Mouse (Mus musculus) T-helper 2 cell (primary cell): Measurements from ENCODE around the gene Igsf3.

Source experiments
- in situ Hi-C: fragments of 300-600 bp; cut with MboI, MseI; formaldehyde crosslinking; loops from one replicate; pipeline ENCODE4 v1.15.1; 2025; ENCODE audit warnings: high pct_unique_total_duplicates

The Igsf3 gene

DNA sequence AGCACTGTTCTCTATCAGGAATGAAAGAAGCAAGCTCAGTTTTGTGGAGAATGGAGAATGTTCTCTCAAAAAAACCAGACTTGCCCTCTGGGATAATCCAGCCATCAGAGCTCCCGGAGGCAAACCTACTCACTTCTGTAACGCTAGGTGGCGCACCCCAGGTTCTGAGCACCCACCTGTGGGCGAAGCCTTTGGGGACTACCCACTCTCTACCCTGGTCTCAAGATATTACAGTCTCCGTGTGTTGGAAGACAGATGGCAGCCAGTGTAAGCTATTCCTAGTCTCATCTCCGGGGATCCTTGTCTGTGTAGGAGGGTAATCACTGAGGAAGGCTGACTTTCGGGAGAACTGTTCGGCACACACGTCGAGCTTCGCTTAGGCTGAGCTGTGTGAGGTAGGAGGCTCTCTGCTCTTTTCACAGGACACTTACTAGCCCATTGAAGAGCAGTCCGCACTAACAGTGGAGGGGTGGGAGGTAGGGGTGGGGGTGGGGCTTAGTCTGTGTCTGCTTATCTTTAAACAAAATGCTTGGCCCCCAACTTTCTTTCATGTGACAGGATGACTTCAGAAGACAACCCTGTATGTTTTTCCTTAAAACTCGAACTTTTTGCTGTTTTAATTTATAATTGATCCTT is 4.4 kb upstream of the Igsf3 start:
- in situ Hi-C loops: no loop called here

DNA sequence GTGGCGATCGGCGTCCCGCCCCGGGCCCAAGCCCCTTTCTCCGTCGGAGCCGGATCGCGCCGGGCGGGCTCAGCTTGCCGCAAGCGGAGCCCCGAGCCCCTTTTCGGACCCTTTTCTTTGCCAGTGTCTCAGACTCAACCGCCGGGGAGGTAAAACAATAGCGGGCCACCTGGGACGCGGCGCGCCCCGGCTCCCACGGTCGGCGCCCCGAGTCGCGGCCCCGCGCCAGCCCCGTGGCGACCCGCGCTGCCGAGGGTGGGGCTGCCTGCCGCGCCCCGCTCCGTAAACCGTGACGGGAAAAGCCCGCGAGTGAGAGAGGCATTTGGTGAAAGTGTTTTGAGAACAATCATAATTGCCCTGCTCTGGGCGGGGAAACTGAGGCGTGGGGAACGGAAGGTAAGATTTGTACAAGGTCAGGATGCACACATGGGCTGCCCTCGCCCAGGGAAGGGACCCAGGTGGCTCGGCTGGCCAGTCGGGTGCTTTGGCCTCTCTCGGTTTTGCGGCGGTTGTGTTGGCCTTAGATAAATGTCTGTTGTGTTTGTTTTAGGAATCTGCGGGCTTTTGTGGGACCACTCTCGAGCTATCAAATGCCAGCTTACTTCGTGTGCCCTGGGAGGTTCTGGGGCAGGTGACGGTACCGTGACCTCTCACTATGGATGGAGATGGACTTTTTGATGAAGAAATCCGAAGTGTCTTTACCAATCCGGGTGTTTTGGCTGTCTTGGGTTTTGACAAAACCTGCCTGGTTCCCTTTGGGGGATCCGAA is 557 bp downstream of the Igsf3 start:
- in situ Hi-C loops: no loop called here

DNA sequence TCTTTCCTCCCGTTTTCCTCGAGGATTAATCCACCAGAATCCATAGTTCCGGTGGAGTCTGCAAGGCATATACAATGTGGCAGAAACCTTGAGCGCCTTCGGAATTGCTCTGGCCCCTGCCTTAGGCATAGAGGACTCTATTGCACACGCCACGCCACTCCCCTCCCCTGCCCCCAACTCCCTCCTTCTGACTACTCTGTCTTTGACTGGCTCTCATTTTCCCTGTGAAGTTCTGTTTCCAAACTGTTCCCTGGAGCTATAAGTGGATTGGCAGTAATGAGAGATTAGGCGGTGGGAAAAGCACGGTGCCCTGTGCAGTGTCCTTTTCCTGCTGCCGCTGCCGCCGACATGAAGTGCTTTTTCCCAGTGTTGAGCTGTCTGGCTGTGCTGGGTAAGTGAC is 1.2 kb downstream of the Igsf3 start:
- in situ Hi-C loops: no loop called here

DNA sequence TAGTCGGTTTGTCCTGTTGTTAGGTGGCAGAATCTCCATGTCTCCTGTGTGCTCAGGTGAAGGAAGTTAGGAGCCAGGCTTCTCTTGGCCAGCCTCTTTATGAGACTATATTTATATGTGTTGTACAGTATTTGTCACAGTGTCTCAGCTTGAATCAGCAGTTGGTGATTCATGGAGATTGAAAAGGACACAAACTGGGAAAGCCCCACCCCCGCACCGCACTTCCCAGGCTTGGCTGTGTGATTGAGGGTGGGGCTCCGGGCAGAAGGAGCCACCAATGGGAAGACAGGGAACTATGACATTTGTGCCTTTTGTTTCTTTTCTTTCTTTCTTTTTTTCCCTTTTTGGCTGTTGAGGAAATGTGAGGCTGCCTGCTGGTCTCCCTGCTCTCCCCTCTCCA is 2.9 kb downstream of the Igsf3 start:
- in situ Hi-C loops: no loop called here

DNA sequence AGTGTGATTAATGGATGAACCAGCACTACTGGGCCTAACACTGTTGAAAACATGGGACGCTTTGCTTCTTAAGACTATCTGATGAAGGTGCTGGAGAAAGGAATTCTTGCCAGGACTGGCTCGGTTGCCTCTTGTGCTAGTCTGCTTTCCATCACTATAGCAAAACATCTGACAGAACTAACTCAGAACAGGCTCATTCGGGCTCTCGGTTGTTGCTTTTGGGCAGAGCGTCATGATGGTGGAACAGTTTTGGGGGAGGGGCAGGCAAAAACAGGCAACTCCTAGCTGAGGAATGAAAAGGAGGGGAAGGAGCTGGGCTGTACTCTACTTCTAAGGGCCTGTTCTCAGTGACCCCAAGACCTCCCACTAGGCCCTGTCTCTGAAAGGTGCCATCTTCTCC is 4.8 kb downstream of the Igsf3 start:
- in situ Hi-C loops: no loop called here

DNA sequence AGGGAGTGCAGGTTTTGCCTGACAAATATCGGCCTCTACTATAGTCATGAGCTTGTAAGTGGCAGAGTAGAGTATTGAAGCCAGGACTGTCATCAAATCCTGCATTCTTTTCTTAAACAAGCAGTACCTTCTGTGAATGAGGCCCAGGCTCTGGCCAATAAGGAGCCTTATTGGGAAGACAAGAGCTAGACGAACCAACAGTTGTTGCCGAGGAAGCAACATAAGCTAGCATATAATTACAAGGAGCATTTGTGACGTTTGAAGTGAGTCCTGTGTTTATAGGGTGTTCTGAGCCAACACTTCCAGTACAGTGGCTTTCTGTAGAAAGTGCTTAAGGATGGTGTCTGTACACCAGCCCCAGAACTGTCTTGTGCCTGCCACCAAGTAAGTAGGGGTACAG is 5.9 kb downstream of the Igsf3 start:
- in situ Hi-C loops: no loop called here

DNA sequence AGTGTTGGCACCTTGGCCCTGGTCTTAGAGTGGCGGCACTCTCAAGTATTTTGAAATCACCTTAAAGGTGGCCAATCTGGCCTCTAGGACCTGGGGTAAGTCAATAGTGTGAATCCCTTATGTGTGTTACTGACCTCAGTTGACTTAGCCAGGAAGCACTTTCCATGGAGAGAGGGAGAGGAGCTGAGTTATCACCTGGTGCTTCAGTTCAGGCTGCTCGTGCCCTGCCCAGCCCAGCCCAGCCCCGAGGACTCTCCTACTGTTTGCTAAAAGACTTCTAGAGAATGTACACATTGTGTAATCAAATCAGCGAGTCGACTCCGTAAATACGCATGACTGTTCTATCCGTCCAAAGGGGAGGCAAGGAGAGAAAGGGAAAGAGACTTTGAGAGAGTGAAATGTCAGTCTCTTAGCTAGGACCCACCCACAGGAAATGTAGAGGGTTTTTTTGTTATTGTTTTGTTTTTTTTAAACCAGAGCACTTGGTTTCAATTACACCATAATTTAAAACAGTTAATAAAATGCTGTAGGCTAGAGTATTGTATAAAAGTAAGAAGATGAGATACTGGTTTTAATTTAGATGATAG is 9.6 kb downstream of the Igsf3 start:
- in situ Hi-C loops: no loop called here

DNA sequence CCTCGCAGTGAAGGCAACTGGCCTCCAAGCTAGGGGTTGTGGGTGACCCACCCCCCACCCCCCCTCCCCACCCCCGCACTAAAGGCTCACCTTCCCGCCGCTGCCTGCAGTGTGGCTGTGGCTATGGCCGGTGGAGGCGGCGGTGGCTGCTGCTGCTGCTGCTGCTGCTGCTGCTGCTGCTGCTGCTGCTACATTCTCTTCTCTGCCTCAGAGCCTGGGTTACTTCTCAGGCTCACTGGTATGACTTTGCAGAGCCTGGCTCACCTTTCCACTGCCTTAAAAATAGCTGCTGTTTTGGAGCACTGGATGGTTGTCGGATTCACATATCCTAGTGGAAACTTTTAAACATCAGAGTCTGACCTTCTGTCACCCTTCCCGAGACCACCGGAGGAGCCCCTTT is 11.0 kb downstream of the Igsf3 start:
- in situ Hi-C loops: no loop called here

DNA sequence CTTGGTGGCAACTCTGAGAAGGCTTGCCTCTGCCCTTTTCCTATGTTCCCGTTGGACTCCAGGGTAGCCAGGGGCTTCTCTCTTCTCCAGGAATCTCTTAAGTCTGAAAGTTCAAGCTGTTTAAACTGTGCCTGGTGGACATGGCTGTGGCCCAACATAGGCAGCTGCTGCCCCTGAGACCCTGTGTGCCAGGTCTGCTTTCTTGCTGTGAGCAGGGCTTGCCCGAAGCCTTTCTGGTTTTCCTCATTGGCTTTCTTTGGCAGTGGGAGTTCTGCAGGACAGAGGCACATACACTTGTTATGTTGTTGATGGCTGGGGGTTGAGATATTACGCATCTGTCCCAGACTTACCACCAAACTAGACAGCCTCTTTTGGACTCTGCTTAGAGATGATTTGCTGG is 12.7 kb downstream of the Igsf3 start:
- in situ Hi-C loops: no loop called here

DNA sequence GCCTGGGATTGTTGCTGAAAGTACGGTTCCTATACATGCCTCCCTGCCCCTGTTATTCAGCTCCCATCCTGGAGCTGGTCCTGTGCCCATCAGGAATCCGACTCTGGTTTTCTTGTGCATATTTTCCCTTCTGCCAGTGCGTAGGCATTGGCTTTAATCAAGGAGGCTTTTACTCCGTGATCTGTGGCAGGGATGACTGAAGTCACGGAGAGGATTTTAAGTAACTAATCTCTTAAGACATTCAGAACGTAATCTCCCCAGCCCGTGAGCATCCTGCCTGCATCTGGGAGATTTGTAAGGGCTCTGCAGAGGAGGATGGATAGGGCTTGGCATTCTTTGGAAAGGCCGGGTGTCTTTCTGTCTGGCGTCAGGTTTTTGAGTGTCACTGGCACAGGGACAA is 13.6 kb downstream of the Igsf3 start:
- in situ Hi-C loops: no loop called here

DNA sequence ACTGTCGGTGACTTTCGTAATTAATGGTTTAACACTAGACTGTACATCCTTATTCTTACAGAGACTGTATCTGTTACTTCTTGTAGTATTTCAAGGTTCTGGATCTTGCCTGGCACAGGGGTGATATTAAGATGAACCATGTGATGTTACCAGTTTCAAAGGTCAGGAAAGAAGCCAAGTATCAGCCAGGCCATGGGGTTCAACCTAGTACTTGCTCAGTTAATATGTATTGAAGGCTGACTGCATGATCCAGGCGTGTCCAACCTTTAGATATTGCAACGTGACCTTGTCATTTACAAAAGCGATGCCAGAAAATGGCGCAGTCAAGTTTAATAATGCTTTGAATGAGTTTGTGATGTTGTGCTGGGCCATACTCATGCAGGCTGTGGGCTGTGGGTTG is 15.1 kb downstream of the Igsf3 start:
- in situ Hi-C loops: no loop called here

DNA sequence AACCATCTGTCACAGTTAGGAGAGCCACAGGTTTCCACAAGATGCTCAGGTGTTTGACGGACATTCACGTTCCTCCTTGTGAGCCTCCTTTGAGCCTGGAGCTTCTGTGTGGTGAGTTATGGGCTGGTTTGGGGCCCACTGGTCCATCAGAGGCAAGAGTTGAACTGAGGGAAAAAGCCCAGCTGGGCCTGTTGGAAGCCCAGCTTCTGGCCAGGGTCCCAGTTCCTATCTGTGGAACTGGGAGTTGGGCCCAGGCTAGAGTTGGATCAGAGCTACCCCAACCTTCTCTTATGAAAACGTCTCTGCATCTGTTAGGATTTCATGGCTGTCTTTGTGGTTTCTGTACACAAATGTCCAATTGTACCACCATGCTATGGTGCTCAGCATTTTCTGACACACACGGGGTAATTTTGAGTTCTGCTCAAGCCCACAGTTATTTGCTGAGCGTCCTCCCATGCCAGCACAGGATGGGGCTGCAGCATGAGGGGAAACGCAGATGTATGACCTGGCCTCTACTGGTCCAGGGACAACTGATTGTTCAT is 16.3 kb downstream of the Igsf3 start:
- in situ Hi-C loops: no loop called here

DNA sequence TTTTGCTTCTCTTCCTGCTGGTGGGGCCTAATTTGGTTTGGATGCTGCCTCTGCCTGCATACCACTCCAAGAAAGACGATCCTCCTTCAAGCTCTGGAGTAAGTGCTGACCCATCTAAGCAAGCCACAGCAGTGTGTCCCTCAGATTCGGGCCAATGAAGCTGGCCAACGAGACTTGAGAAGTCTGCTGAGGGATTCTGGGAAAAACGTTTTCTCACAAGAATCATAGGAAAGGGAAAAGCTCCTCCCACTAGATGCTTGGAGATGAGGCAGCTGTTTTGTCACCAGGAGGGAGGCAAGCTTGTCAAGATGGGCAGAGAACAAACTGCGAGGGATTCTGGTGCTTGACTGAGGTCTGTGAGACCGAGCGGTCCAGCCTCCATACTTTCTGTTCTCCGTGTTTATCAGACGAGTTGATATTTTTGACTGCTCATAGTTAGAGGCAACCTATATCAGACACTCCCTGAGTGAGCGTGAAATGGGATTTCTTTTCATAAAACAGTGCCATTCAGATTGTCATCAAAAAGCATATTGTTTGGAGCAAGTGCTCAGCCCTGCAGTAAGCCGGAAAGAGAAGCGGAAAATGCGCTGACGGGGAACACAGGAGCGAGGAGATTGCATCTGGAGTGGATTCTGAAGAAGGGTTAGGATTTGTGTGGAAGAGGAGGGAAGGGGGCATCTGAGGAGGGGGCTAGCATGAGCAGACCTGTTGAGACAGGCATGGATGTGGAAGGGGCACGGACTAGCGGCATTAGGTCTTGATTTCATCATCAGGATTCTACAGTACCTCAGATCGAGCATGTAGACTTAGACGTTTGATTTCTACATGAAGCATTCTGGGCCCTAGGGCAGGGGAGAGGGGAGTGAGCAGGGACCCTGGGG is 17.0 kb downstream of the Igsf3 start:
- in situ Hi-C loops: no loop called here

DNA sequence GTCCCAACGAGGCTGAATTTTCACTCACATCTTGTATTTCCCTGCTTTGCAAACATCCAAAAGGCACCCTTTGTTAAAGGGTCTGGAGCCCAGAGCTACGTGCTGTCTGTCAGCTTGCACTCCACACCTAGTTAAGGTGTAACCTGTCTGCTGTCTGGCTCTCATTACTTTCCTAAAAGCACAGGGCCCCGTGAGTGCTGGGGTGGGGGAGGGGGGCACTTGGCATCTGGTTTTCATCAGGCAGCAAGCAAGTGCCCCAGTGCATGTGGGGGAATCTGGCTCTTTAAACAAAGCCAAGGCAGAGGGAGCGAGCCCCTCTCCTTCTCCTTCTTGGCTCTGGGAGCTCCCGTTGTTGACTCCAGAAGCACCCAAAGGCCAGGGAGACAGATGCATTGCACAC is 18.5 kb downstream of the Igsf3 start:
- in situ Hi-C loops: no loop called here

DNA sequence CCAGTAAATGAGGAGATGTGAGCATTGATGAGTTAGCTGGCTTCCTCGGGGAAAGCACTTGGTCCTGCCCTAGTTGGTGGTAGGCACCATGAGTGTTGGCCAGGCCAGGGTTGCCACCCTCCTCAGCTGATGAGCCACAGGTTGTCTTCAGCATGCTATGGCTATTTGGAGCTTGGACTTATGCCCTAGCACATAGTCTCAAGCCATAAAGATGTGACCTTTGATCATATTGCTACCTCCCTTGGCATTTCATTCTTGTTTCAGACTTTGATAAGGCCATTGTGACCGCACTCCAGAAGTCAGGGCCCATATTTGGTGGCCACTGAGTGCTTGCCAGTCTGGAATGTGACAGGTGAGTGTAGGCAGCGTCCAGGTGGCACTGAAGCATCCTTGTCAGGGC is 19.2 kb downstream of the Igsf3 start:
- in situ Hi-C loops: no loop called here

DNA sequence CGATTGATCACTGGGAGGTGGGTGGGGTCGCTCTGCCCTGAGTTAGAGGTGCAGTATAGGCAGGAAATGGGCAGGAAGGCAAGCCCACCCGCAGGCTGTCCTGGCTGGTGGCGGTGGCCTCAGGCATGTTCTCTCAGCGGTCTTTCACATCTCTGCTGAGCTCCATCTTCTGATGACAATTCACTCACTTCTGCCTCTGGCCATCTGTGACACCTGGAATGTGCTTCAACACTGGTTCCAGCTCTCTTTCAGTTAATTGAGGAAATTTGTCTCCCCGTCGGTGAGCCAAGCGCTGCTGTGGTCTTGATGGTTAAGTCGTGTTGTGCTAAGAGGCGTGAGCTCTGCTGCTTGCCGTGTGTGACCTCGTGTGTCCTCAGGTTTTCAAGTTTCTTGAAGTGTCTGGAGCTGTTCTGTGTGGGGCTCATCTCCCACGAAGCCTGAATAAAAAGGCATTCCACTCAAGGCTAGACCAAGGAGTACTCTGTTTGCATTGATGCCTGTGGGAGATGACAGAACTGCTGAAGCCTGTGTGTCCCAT is 19.9 kb downstream of the Igsf3 start:
- in situ Hi-C loops: no loop called here

DNA sequence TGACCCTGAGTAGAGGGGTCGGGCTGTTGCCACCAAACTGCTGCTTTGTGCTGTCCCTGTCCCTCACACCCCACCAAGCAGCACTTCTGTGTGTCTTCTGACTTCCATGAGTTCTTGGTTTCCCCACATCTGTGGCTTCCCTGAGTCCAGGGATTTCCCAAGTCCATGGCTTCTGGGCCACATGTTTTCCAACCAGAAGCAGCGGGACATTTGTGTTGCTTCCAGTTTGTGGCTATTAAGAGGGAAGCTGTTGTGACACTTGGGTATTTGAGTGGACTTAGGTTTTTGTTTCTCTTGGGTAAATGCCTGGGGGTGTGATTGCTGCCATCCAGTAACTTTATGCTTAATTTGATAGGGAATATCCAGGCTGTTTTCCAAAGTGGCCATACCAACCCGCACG is 20.5 kb downstream of the Igsf3 start:
- in situ Hi-C loops: no loop called here

DNA sequence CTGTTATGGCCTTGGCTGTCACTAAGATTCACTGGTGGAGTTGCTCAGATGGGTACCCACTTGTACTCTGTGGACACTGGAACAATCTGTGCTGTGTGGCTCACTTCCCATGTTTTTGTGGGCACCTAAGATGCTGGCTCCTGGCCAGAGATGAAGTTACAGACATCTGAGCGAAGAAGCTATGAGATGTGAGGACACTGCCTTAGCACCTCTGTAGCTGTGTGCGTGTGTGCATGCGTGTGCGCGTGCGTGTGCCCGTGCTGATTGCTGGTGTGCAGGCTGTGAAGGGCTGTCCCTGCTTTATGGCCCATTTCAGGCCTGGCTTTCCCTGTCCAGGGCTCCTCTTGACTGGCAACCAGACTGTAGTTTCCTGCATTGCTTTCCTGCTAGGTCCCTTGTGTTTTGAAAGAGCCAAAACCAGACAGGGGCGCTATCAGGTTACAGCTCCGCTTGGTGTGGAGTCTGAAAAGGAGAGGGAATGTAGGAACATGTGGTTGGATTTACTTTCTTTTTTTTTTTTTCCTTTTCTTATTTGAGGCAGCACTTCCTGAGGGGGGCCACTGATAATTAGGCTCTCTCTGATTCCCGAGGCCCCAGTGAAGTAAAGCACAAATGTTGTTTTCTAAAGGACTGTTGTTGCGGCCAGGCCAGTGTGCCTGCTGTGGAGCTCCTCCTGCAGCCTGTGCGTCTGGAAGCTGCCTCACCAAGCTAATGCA is 21.3 kb downstream of the Igsf3 start:
- in situ Hi-C loops: no loop called here

DNA sequence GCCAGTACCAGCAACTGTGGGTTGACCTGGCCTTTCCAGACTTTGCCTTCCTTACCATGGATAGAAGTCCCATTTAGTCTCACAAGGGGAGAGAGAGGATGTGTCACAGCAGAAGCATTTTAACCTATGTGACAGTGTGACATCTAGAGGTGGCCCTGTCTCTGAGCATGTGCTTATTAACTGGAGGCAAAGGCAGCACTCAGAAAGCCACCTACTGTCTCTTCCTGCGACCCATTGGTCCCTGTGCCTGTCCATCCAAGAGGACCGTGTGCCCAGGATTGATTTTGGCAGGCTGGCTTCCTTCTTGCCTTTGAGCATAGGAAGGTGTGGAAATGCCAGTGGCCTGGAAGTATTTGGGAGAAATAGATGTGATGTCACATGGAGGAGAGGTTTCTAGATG is 22.0 kb downstream of the Igsf3 start:
- in situ Hi-C loops: no loop called here

DNA sequence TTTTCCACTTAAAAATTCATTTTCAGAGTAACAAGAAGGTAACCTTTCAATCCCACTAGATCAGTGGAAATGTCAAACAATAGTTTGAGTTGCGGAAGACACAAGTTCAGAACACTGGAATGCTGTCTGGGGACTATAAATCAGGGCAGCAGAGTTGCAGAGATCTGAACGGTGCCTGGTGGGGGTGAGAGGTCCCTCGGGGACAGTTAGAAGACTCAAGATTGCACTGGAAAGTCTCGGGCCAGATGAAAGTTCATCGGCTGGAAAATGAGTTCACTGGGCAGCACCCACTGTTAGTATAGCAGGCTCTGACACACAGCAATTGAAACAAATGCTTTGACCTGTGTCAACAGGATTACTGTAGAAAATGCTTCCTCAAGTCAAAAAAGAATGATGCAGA is 24.6 kb downstream of the Igsf3 start:
- in situ Hi-C loops: no loop called here
